Mouse (Mus musculus) common myeloid progenitor, adult 5-6 weeks (primary cell): ENCODE measurements around the gene Kcnj5. TPM values are rescaled to one million over a fixed set of nuclear protein-coding genes. Genes with fewer than 3 reads are reported as not detected.
A peak's percentile ranks its signal among the peaks of the same experiment; 100 is the strongest.

Experiments
- ATAC-seq: replicated peaks from 2 replicates; pipeline ENCODE4 v1.8.0; 2016; ENCODE audit warnings: low read depth, mild to moderate bottlenecking, moderate TSS enrichment, inconsistent platforms; ENCODE audit not compliant: poor library complexity, severe bottlenecking
- total RNA-seq: library from RNA; stranded (forward); fragments of 200-1000, 187-1606 nt; gene quantifications from 2 replicates; pipeline ENCODE4 v1.2.3, GENCODE M21; 2017

Kcnj5 gene
- total RNA-seq = 4.2 and 5.3 TPM in 2 replicates

DNA sequence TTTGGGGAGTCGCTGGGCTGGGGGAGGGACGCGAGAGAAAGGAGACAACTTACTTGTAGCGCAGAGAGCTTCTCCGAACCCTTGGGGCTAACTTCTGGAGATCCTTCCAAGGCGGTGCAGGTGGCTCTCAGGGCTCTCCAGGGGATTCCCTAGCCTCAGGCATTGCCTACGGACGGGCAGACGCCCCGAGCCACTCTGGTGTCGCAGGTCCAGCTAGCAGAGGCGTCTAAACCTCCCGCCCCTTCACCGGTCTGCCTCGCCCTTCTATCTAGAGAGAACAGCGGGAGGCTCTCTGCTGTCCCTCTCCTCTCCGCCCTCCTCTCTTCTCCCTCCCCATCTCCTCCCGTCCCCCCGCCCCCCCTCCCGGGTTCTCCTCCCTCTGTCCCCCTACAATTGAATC lies at the start of gene Kcnj5:
Gene Kcnj5 (minus strand): TSS at position 300 of the 400 bp plus-strand sequence.
- ATAC-seq = peak; percentile 61

GRCm38 (mm10) chr9:32392716-32393115 lies 48.6 kb upstream of the Kcnj5 start:
- 0 out of 2 replicates have a peak, but pooled peaks have one; percentile 8 for ATAC-seq

- no peak for ATAC-seq
Measured at GRCm38 (mm10) chr9:32391701-32392100, 47.6 kb upstream of the Kcnj5 start.

GRCm38 (mm10) chr9:32391092-32391491 lies 46.9 kb upstream of the Kcnj5 start:
- peak; percentile 79 for ATAC-seq

DNA sequence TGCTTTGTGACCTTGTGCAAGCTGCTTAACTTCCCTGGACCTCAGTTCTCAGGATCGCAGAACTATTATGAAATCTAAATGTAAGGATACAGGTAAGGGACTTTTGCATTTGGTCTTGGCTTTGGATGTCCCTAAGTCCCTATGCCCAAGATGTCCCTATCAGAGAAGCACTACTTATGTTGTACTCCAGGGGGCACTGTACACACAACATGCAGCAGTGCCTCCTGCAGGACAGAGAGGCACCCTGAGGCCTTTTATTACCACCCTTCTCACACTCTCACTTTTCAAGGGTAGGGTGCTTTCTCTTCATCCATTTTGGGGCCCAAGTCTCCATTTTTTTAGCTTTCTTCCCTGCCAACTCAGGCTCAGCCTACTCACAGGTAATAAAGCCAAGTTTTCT lies 44.0 kb upstream of the Kcnj5 start:
- peak; percentile 69 for ATAC-seq

- no peak for ATAC-seq
Measured at GRCm38 (mm10) chr9:32384906-32385305, 40.8 kb upstream of the Kcnj5 start.

- ATAC-seq = no peak
Measured at GRCm38 (mm10) chr9:32376863-32377590, 32.9 kb upstream of the Kcnj5 start.

GRCm38 (mm10) chr9:32376031-32376430 lies 31.9 kb upstream of the Kcnj5 start:
- ATAC-seq = no peak

DNA sequence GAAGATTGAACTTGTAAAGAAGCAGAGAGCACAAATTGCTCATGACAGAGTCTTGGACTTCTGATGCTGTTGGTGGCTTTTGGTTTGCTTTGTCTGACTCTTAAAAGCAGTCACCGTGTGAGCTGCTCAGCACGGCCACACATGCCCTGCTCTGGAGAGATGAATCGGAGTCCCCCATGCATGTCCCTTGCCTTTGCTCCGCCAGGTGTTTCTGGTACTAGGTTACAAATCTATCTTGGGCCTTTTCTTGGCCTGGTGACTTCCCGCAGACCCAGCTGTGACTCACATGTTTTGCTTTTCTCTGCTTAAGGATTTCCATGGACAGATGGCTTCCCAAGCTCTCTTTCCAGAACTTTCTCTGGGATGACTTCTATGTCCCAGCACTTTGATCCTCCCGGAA lies 29.5 kb upstream of the Kcnj5 start:
- ATAC-seq = no peak

DNA sequence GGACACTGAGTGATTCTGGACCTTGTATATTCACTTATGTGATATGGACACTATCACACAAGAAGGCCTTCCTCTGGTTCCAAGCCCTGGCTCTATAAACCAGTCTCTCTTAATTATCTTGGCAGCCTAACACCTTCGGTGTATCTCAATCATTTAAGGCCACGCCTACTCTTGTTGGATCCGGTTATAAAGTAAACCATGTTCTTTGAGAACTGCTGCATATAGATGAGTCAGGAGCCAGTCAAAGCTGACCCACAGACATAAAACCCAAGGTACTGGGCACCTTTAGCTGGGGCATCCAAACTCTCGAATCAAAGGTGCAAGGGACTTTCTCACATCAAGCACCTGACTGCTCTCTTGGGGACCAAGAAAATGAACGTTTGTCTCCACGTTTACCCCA lies 28.1 kb upstream of the Kcnj5 start, which contains the start of gene Kcnj1:
Gene Kcnj1 (plus strand): TSS at position 292 of the 400 bp plus-strand sequence.
- ATAC-seq = no peak

DNA sequence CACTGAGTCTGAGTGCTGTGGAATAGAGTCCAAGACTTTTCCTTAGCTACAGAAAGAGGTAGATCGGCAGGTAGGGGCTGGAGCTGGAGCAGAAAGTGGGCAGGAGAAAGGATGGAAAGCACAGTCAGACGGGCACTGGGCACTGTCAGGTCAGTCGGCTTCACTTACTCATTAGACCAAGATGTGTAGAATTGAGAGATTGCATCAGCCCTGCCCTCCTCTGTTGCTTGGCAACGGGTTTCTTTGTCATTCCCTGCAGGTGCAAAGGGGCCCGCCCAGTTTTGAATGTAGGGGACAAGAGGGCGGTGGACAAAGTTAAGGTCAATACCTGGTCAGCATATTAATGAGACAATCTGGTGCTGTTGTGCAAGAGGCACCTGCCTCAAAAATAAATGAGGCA lies 25.2 kb upstream of the Kcnj5 start:
- ATAC-seq = no peak

DNA sequence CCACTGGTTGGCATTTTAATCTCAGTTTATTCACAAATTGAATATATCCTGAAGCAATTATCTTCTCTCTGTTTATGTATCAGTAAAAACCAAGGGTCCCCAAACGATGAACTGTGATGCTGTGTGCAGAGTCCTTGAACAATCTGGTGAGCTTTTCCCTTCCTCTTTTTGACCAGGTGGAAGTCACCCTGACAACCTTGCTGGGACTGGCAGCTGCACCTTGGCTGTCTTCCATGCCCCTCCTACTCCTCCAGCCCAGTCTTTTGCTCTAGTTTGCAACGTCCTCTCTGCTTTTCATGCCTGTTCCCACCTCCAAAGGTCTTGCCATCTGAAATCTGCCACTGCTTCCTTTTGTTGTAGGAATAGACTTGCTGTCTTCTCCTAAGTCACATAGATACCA lies 24.7 kb upstream of the Kcnj5 start:
- ATAC-seq = 0 out of 2 replicates have a peak, but pooled peaks have one; percentile 36

- no peak for ATAC-seq
Measured at GRCm38 (mm10) chr9:32360770-32361169, 16.6 kb upstream of the Kcnj5 start.

DNA sequence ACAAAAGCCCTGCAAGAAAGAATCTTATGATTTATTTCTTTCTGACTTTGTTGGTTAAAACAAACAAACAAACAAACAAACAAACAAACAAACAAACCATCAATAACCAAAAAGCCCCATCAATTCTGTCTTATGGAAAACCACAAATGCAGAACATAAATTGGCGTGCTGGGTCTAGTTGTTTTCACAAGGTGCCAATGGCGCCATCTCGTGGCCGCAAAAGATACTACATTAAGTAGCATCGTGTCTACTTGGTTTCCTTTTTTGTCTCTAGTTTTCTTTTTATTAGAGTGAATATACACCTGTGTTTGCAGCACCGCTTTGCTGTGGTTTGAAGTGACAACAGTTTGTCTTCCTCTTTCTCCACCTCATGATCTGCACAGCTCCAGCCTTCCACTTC lies 6.2 kb upstream of the Kcnj5 start:
- peak; percentile 76 for ATAC-seq

- ATAC-seq = 0 out of 2 replicates have a peak, but pooled peaks have one; percentile 17
Measured at GRCm38 (mm10) chr9:32349344-32349743, 5.2 kb upstream of the Kcnj5 start.

DNA sequence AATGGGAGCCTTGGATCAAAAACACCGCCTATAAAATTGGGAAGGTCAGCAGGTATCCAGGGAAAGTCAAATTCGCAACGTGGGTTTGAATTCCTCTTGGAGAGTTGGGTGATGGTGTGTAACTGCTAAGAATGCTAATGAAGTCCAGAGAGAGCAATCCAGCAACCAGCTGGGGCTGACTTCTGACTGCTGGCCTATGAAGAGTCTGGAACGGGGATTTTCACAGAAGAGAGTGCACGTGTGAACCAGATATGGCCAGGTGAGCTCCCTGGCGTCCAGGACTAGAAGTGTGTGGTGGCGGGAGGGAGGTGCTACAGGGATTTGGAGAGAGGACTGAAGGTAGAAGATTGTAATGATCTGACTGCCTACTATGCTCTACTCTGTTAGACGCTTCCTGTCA lies 3.9 kb upstream of the Kcnj5 start:
- ATAC-seq = no peak

GRCm38 (mm10) chr9:32344489-32344888 lies 339 bp upstream of the Kcnj5 start:
- no peak; the same call in 1 of the 2 replicates for ATAC-seq

DNA sequence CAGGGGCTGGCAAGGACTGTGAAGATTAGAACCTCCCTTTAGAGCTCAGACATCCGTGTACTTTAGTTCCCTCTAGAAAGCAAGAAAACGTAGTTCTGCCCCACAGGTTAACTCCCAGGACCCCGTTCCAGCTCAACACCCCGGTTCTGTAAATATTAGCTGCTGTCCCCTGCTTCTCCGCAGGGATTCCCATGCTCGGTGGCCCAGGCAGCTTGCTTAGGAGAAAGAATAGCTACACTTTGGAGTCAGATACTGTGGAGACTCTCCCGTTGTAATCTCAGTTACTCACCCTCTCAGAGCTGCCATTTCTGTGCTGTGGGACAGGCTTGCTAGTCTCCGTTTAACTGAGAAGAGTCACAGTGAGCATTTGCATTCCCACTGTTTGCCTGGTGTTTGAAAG lies 1.2 kb downstream of the Kcnj5 start:
- ATAC-seq = no peak

DNA sequence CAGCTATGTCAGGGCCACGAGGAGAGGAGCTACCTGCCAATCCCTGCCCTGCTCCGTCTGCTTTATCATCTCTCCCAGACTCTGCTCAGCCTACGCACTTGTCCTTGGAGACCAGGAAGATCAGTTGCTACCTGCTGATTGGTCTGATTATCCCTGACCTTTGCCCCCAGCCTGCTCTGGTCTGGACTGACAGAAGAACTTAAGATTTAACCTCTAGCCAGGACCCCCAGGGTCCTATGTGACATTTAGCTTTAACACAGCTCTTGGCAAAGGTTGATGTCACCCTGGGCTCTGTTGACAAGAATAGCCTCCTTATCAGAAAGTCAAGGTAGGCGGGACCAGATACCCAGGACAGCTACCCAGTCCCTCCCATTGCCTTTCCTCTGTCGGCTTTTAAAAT lies 3.3 kb downstream of the Kcnj5 start:
- ATAC-seq = peak; percentile 43; the same call in 1 of the 2 replicates

GRCm38 (mm10) chr9:32335389-32336150 lies 8.6 kb downstream of the Kcnj5 start:
- peak; percentile 68 for ATAC-seq

- ATAC-seq = no peak
Measured at GRCm38 (mm10) chr9:32331162-32331561, 13.0 kb downstream of the Kcnj5 start.
